Mouse (Mus musculus) c-Kit-negative CD71-positive TER-119-positive erythroid progenitor cells, embryonic 14.5 days (primary cell): ENCODE results near the gene Kif3a.

Experiments
- DNase-seq: peaks from one replicate; pipeline ENCODE4 v3.0.0-alpha.2; 2013; ENCODE audit warnings: low read depth, low spot score

Gene Kif3a

GRCm38 (mm10) chr11:53651441-53651840 is 84.3 kb downstream of the Kif3a start:
- DNase-seq, result no peak
